Mouse (Mus musculus) cerebellum, adult 11 months (tissue): ENCODE data around the gene Dlx2.

ENCODE experiments used
- DNase-seq: peaks from one replicate; pipeline ENCODE4 v3.0.0; 2022

Dlx2 gene

GRCm38 (mm10) chr2:71499276-71500230 lies 47.0 kb downstream of the Dlx2 start:
- DNase-seq, result no peak

GRCm38 (mm10) chr2:71497175-71497574 lies 49.4 kb downstream of the Dlx2 start:
- DNase-seq, result no peak

GRCm38 (mm10) chr2:71494971-71495370 lies 51.6 kb downstream of the Dlx2 start:
- DNase-seq, result no peak

- no peak for DNase-seq
Observed at GRCm38 (mm10) chr2:71494503-71494902, 52.1 kb downstream of the Dlx2 start.
